Mouse (Mus musculus): Measurements from ENCODE around the gene Fgfr2.

The Fgfr2 gene

GRCm38 (mm10) chr7:132332176-132332575 is 791.0 kb downstream of the Fgfr2 start:
- DNase-seq (ENCODE audit: low spot score): no peak

- no peak for DNase-seq (ENCODE audit: low spot score)
Measured at GRCm38 (mm10) chr7:132330179-132330578, 793.0 kb downstream of the Fgfr2 start.

DNA sequence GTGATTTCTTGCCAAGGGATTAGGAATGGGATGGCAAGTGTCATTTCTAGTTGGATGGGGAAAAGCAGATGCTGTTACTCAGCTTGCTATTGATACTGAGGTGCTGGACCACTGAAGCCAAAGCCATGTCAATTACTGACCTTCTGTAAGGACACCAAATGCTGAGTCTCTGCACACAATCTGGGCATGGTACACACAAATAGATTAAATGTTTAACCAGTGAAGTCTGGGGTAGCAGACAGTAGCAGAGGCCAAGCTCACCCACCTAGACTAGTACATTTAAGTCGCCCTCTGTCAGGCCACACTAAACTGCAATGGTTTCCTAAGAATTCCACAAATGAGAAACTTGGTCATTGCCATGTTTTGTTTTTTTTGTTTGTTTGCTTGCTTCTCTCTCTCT is 794.5 kb downstream of the Fgfr2 start:
- no peak for DNase-seq (ENCODE audit: low spot score)

GRCm38 (mm10) chr7:132325549-132326331 is 797.4 kb downstream of the Fgfr2 start:
- DNase-seq (ENCODE audit: low spot score): peak; percentile 68

DNA sequence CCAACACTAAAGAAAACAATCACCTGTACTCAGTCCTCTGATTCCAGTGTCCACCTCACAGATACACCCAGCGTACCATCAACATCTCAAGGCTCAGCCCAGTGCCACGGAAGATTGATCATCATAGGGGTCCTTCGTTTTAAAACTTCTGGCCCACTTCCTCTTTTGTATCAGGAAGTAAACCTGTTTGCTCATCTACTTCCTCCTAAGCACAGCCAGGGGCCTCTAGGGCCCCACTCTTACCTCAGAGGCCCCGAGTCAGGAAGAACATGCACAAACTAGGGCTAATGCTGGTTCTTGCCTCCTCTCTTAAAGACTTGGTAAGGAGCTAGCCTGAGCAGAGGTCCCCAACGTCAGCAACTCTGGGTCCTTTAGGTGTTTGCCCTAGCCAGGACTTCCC is 799.7 kb downstream of the Fgfr2 start:
- no peak for DNase-seq (ENCODE audit: low spot score)

DNA sequence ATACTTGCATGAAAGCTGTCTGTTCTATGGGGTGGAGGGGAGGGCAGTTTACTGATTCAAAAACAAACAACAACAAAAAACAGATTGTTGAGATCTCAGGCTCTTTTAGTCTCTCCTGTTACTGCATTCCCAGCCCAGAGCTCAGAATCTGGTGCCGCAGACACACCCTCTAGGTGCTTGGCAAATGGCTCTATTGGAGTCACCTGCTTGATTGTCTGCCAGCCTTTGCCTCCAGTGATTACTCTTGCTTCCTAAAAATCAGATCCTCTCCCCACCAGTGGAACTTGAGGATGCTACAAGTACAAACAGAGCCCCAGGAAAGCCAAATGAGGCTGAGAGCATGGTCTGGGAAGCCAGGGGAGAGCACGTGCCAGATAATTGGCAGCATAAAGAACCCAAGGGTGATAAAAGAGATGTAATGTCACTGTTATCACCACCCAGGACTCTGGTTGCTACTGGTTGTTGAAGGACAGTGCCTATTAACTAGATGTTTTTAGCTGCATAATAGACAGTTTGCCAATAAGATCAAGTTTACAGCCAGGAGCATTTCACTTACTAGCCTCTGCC is 801.7 kb downstream of the Fgfr2 start:
- no peak for DNase-seq (ENCODE audit: low spot score)

GRCm38 (mm10) chr7:132317036-132317541 is 806.1 kb downstream of the Fgfr2 start, which contains the start of gene Chst15:
Chst15 (minus strand) TSS chr7:132317228.
- peak; percentile 31 for DNase-seq (ENCODE audit: low spot score)

DNA sequence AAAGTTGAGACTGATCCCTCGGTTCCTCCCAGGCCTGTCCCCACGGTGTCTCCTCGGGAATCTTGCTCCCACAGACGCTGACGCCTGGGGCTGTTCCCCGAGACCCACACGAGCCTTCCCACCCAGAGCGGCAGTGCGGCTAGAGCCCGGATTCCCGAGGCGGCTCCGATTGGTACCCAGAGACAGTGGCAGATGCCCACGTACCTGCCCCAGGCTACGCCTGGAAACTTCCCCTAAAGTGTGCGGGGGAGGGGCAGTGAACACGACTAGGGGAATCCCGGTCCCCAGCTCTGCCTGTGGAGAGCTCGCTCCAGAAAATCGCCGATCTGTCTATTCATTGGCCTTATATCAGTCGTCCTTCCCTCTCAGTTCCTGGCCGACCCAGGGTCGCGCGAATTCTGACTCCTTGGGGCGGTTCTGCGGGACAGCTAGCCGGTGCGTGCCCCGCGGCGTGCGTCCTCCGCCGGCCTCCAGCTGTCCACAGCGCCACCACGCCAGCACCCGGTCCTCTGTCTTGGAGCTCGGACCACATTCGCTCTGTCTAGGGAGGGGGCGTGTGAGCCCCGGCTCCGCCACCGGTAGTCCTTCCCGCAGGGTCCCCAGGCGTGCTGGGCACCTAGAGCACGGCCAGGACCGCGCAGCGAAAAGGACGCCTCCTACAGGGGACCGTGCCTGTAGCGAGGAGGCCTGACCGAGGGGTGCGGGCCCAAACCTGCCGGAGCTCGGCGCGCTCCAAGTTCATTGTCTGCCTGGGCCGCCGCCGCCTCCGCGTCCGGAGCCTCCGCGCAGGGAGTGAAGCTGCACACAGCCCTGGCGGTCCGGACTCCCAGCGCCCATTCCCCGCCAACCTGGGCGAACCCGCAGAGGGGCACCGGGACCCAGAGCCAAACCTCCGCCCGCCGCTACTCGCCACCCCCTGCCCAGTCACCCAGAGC is 806.8 kb downstream of the Fgfr2 start:
- DNase-seq (ENCODE audit: low spot score): peak; percentile 61

GRCm38 (mm10) chr7:132315149-132316091 is 807.7 kb downstream of the Fgfr2 start:
- DNase-seq (ENCODE audit: low spot score): peak; percentile 61

- DNase-seq (ENCODE audit: low spot score): no peak
Measured at GRCm38 (mm10) chr7:132312396-132312795, 810.8 kb downstream of the Fgfr2 start.

- DNase-seq (ENCODE audit: low spot score): no peak
Measured at GRCm38 (mm10) chr7:132308537-132309191, 814.5 kb downstream of the Fgfr2 start.

GRCm38 (mm10) chr7:132307722-132308271 is 815.4 kb downstream of the Fgfr2 start:
- DNase-seq (ENCODE audit: low spot score): no peak

- no peak for DNase-seq (ENCODE audit: low spot score)
Measured at GRCm38 (mm10) chr7:132306671-132307412, 816.3 kb downstream of the Fgfr2 start.

DNA sequence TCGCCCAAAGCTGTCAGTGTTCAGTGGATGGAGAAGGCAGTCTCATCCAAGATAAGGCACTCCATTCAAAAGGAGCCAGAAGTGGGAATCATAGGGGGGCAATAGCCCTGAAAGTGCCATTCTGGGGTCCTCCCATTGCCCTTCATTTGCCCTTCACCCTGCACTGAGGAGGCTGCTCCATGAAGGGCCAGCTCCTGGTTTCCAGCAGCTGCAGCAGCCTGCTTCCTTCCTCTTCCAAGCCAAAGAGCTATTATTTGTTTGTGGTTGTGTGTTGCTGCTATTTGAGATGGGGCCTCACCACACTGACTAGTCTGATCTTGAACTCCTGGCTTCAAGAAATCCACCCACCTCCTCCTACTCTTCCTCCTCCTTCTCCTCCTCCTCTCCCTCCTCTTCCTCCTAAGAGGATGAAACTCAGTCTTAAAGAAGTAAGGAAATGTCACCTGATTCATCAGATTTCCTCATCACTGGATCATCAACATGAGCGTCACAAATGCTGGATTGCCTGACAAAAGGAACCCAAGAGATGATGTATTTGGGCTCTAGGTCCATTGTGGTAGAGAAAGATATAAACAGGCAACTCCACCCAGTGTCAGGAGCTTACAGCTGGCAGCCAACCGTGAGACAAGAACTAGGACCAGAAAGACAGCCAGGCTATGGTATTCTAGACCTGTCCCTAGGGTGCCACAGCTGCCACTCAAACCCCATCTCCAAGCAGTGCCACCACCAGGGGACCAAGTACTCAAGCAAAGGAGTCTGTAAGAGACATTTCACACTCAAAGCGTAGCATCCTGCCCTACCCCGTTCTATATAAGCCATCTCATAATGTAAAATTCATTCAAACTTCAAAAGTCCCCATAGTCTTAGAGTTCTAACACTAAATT is 817.4 kb downstream of the Fgfr2 start:
- DNase-seq (ENCODE audit: low spot score): no peak

DNA sequence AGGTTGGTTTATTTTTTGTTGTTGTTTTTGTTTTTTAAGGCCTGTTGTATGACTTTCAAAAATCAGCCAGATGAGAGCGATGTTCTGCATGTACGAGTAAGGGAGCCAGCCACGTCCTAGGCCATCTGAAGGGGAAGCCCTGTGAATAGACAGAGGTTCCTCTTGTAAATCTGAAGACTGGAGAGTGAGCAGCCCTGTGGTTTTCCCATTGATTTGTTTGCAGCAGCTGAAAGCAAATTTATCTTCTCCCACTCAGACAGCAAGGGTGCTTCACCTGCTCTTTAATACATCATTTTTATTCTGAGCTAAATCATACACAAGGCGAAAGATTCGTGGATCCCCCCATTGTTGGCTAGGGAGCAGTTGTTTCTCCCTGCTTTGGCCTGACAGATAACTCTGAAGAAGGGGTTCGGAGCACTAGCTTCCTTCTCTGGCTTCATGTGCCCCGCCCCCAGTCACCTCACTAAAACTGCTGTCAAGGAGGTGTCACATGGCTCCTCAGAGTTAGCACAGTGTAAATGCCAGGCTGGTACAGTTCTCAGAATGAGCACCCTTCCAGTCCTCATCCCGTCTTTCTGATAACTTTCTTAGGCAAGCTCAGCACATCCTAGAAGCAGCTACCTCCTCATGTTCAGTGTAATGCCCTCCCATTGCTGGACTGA is 818.6 kb downstream of the Fgfr2 start:
- no peak for DNase-seq (ENCODE audit: low spot score)

DNA sequence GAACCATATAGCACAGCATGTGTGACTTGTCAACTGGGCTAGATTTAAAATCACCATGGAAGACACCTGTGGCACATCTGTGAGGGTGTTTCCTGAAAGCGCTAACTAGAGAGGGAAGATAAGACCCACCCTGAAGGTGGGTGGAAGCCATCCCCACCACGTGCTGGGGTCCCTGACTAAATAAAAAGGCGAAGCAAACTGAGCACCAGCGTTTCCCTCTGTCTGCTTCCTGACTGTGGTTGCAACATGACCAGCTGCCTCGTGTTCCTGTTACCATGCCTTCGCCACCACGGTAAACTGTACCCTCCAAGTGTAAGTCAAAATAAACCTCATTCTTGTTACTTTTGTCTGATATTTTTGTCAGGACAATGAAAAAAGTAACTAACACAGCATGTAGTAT is 819.2 kb downstream of the Fgfr2 start:
- no peak for DNase-seq (ENCODE audit: low spot score)

- DNase-seq (ENCODE audit: low spot score): no peak
Measured at GRCm38 (mm10) chr7:132302508-132303241, 820.5 kb downstream of the Fgfr2 start.
